Mouse (Mus musculus): ENCODE results near the gene Dph2.

DNA sequence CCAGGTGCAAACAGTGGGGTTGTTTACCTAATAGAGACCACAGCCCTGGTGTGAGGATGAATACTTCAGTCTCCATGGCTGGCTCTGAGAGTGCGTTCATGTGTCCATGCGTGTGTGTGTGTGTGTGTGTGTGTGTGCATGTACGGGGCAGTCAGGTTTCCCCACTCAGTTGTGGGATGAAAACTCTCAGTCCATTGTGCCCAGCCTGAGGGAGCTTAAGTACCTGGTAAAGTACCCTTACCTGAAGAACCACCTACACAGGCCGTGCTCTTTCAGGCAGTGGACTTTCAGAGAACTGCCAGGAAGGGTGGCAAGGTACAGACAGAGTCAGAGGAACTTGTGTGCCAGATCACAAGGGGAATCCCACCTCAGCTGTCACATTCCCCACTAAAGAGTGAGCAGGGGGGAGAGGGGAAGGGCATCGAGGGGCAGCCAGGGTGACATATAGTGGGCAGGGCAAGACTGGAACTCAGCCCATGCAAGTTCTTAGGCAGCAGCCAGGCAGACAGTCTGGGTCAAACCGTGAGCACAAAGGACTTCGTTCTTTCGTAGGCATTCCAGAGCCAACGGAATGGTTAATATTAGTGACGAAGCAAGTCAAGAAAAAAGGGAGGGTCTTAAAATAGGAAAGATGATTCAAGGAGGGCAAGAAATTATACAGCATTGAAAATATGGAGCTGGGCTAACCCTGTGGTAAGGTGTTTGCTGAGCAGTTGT, 39.5 kb downstream of the Dph2 start:
- TF ChIP-seq POLR2A (IDR thresholded peaks at IDR 0.05; ENCODE audit: extremely low read depth, insufficient read depth, low read length), result no peak
- no peak for TF ChIP-seq CTCF (IDR thresholded peaks at IDR 0.05; ENCODE audit: low read depth, low read length)
